Mouse (Mus musculus): ENCODE data around the gene Pgam1. TPM values are rescaled to one million over a fixed set of nuclear protein-coding genes. Genes with fewer than 3 reads are reported as not detected.
"Not testable (repeated sequence)": the region's sequence is repeated elsewhere in the genome, so short reads cannot be mapped to it uniquely, and the experiment has no call there.

Gene Pgam1
- polyA plus RNA-seq, 1 experiment: 992 TPM

DNA sequence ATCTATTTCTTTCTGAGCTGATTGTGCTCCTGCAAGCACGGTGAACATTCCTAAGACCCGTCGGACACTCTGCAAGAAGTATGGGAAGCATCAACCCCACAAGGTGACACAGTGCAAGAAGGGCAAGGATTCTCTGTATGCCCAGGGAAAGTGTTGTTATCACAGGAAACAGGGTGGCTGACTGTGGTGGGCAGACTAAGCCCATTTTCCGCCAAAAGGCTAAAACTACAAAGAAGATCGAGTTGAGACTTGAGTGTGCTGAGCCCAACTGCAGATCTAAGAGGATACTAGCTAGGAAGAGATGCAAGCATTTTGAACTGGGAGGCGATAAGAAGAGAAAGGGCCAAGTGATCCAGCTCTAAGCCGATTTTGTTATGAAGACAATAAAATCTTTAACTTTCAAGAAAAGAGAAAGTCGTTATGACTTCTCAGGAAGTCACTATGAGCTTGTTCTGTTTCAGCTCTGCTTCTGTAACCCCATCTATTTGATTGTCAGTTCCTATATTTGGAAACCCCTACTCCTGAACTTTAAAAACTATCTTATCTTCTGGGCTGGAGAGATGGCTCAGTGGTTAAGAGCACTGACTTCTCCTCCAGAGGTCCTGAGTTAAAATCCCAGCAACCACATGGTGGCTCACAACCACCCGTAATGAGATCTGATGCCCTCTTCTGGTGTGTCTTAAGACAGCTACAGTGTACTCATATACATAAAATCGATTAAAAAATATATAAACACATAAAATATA is 8.7 kb upstream of the Pgam1 start:
- no peaks in the 10 kb centered on the region for H3K4me1 ChIP-seq (ENCODE audit: control insufficient read depth, insufficient read depth, insufficient read length, low read length)
- no peak overlapping the region for H3K27ac ChIP-seq (replicated peaks; ENCODE audit: low read depth, low read length)
- H3K4me3 ChIP-seq (ENCODE audit: insufficient read depth, low read depth, low read length): no peak overlapping the region

DNA sequence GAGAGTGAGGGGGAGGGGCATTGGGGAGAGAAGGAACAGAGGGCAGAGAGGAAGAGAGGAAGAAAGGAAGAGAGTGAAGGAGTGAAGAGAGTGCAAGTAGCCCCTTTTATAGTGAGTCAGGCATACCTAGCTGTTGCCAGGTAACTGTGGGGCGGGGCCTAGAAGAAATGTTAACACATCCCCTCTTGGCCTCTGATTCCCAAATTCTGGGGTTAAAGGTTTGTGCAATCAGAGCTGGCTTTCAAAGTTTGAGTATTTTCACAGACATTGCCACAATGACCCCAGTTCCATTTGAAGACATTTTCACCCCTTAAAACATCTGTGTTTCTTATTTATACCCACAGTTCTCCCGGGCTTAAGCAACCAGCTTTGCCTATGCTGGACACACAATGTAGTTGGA is 6.5 kb upstream of the Pgam1 start:
- Histone ChIP-seq H3K4me3 (ENCODE audit: insufficient read depth, low read depth, low read length) (no peak overlapping the region), H3K27ac (replicated peaks; ENCODE audit: low read depth, low read length) (no peak overlapping the region), H3K4me1 (ENCODE audit: control insufficient read depth, insufficient read depth, insufficient read length, low read length) (no peaks in the 10 kb centered on the region)

GRCm38 (mm10) chr19:41906311-41907078 is 5.2 kb upstream of the Pgam1 start:
- Histone ChIP-seq H3K4me1 (ENCODE audit: control insufficient read depth, insufficient read depth, insufficient read length, low read length) (no peaks in the 10 kb centered on the region), H3K27ac (replicated peaks; ENCODE audit: low read depth, low read length) (no peak overlapping the region), H3K4me3 (ENCODE audit: insufficient read depth, low read depth, low read length) (no peak overlapping the region)

DNA sequence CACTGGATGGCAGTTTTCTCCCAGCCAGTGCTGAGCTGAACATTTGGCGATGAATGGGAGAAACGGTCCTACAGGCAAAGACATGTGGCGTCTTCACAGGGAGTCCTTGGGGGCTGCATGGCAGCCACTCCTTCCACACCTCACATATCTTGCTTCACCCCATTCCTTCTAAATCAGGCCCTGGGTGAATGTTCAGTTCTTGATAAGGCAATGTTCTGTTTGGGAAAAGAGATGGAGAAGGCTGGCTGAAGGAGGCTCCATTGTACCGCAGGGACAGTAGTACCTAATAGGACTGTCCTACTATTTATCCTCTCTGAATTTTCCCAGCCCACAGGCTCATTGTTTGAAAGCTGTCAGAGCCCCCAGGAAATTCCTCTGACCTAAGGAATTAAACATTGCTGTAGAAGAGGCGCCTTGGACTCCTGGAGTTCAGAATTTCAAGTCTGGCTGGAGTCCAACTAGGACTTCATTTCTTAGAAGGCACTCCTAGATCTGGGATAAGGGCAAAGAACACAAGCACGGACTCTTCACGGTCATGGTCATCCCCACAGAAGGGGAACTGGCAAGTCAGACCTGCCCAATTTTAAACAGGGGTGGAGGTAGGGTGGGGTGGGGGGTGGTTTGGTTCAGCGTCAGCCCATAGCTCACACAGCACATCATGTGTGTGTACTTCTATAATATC is 4.5 kb upstream of the Pgam1 start:
- Histone ChIP-seq H3K4me1 (ENCODE audit: control insufficient read depth, insufficient read depth, insufficient read length, low read length) (no peaks in the 10 kb centered on the region), H3K4me3 (ENCODE audit: insufficient read depth, low read depth, low read length) (no peak overlapping the region), H3K27ac (replicated peaks; ENCODE audit: low read depth, low read length) (no peak overlapping the region)

- H3K4me1 ChIP-seq (ENCODE audit: control insufficient read depth, insufficient read depth, insufficient read length, low read length): peaks cover 2% of the 10 kb centered on the region; the same call in 1 of the 2 replicates
- no peak overlapping the region for H3K4me3 ChIP-seq (ENCODE audit: insufficient read depth, low read depth, low read length)
- H3K27ac ChIP-seq (replicated peaks; ENCODE audit: low read depth, low read length): no peak overlapping the region
Measured at GRCm38 (mm10) chr19:41908736-41909135, 3.0 kb upstream of the Pgam1 start.

- no peak overlapping the region for H3K4me3 ChIP-seq (ENCODE audit: insufficient read depth, low read depth, low read length)
- peaks cover 4% of the 10 kb centered on the region; the same call in 1 of the 2 replicates for H3K4me1 ChIP-seq (ENCODE audit: control insufficient read depth, insufficient read depth, insufficient read length, low read length)
- H3K27ac ChIP-seq (replicated peaks; ENCODE audit: low read depth, low read length): no peak overlapping the region
Measured at GRCm38 (mm10) chr19:41910396-41910795, 1.3 kb upstream of the Pgam1 start.

GRCm38 (mm10) chr19:41912121-41913080 is 678 bp downstream of the Pgam1 start:
- H3K4me3 ChIP-seq (ENCODE audit: insufficient read depth, low read depth, low read length): peak overlapping the region; percentile 97
- peak overlapping the region; percentile 94 for H3K27ac ChIP-seq (replicated peaks; ENCODE audit: low read depth, low read length)
- peaks cover 4% of the 10 kb centered on the region; the same call in 1 of the 2 replicates for H3K4me1 ChIP-seq (ENCODE audit: control insufficient read depth, insufficient read depth, insufficient read length, low read length)

DNA sequence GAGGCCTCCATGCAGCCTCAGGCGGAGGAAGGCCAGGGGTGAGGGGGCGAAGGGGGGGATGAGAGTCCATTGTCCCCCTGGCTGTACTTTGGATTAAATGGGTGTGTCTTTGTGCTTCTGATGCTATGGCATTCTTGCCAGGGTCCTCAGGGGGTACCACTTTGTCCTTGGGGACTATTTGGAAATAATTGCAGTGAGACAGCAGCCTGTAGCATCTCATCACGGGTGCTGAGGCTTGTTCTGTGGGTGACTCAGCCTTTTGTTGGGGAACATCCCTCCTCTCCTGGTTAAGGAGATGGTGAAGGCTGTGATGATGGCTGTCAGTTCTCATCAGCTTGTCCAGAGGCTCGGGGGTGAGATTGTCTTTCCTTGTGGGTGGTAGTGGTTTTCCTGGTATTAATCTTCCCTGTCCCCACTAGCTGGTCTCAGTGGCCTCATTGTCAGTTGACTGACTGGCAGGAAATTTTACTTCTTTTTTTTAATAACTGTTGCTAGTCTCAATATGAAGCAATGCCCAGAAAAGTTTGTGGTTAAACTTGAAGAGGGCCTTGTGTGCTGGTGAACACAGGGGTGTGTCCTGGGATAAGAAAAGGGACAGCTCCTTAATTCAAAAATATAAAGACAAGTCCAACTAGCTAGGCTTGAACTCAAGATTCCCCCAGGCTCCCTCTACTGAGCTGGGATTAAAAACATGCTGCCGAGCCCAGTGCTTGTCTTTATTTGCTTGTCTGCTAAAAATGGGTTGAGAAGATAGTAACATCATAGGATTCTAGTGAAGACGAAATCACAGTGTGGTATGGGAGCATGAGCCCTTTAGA is 2.3 kb downstream of the Pgam1 start:
- H3K4me3 ChIP-seq (ENCODE audit: insufficient read depth, low read depth, low read length): peak overlapping the region; percentile 97
- no peak overlapping the region for H3K27ac ChIP-seq (replicated peaks; ENCODE audit: low read depth, low read length)
- peaks cover 4% of the 10 kb centered on the region; the same call in 1 of the 2 replicates for H3K4me1 ChIP-seq (ENCODE audit: control insufficient read depth, insufficient read depth, insufficient read length, low read length)

DNA sequence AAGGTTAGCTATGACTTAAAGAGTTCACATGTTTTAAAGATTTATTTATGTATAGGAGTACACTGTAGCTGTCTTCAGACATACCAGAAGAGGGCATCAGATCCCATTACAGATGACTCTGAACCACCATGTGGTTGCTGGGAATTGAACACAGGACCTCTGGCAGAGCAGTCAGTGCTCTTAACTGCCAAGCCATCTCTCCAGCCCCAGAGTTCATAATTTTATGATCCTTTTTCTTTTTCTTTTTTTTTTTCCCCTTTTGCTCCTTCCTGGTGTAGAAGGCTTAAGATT is 2.8 kb downstream of the Pgam1 start:
- not testable (repeated sequence) for H3K27ac ChIP-seq (replicated peaks; ENCODE audit: low read depth, low read length); H3K4me3 ChIP-seq (ENCODE audit: insufficient read depth, low read depth, low read length); H3K4me1 ChIP-seq (ENCODE audit: control insufficient read depth, insufficient read depth, insufficient read length, low read length)

DNA sequence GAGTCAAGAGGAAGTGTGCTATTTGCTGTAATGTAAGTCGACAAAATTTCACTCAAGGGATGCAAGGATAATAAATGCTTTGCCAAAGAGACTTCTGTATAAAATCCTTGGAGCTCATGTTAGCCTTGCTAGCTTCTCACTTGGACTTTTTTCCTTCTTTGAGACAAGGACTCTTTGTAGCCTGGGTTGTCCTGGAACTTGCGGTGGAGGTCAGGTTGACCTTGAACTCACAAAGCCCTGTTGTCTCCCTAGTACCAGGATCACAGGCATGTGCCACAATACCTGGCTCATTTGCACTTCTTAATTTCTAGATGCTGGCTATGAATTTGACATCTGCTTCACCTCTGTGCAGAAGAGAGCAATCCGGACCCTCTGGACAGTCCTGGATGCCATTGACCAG is 3.6 kb downstream of the Pgam1 start:
- H3K4me3 ChIP-seq (ENCODE audit: insufficient read depth, low read depth, low read length): no peak overlapping the region
- no peak overlapping the region for H3K27ac ChIP-seq (replicated peaks; ENCODE audit: low read depth, low read length)
- H3K4me1 ChIP-seq (ENCODE audit: control insufficient read depth, insufficient read depth, insufficient read length, low read length): peaks cover 4% of the 10 kb centered on the region; the same call in 1 of the 2 replicates

DNA sequence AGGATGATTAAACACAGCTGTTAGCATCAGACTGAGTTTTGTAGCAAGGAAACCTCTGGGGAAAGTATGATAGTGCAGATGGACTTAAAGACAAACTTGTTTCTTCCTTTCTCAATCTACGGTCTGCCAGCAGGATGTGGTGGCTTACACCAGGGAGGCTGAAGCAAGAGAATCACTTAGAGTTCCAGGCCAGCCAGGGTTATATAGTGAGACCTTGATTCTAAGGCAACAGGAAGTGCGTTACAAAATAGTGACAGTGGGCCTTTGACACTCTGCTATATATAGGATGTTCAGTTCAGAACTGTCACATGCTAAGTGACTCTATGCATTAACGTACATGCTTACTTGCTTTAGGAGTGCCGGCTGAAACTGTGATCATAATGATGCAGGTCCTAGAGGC is 5.1 kb downstream of the Pgam1 start:
- no peak overlapping the region for H3K27ac ChIP-seq (replicated peaks; ENCODE audit: low read depth, low read length)
- no peak overlapping the region for H3K4me3 ChIP-seq (ENCODE audit: insufficient read depth, low read depth, low read length)
- peaks cover 4% of the 10 kb centered on the region; the same call in 1 of the 2 replicates for H3K4me1 ChIP-seq (ENCODE audit: control insufficient read depth, insufficient read depth, insufficient read length, low read length)

DNA sequence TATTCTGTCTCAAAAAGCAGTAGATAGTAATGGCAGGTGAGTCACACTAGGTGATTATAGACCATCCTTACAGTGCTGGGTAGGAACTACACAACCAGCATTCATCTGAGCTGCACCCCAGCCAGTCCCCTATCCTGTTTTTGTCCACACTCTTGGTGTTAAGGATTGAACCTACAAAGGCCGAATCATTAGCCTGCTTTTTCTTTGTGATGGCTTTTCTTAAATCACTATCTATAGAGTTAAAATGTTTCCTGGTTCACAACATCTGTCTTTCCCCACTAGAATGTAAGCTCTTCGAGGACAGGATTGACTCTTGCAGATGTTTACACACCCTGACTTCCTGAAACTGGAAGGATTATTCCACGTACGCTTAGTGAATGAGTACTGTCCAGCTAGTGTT is 7.7 kb downstream of the Pgam1 start:
- H3K27ac ChIP-seq (replicated peaks; ENCODE audit: low read depth, low read length): no peak overlapping the region
- H3K4me3 ChIP-seq (ENCODE audit: insufficient read depth, low read depth, low read length): no peak overlapping the region
- H3K4me1 ChIP-seq (ENCODE audit: control insufficient read depth, insufficient read depth, insufficient read length, low read length): no peaks in the 10 kb centered on the region

DNA sequence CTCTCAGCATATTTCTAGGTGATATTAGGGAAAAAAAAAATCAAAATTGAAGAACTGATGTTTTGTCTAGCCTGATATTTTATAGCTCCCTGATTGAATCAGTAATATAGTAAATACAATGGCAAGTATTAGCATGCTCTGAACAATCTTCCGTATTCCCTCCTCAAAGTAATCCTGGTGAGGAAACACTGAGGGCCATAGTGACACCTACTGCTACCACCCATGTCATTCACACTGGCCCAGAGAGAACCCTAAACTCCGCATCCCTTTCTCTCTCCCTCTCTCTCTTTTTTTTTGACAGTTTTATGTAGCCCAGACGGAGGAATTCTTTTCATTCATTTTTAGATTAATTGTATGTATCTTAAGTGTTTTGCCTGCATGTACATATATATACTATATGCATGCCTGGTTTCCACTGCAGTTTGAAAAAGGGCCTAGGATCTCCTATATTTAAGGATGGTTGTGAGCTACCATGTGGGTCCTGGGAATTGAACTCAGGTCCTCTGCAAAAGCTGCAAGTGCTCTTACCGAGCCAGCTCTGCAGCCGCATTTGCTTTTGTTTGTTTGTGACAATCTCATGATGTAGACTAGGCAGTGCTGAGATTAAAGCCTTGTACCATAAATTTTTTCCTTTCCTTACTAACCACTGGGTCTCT is 8.8 kb downstream of the Pgam1 start:
- Histone ChIP-seq H3K4me3 (ENCODE audit: insufficient read depth, low read depth, low read length) (no peak overlapping the region), H3K4me1 (ENCODE audit: control insufficient read depth, insufficient read depth, insufficient read length, low read length) (no peaks in the 10 kb centered on the region), H3K27ac (replicated peaks; ENCODE audit: low read depth, low read length) (no peak overlapping the region)
